Mouse (Mus musculus) retina, embryonic 14.5 days (tissue): ENCODE results near the gene Tmem132c.

Source experiments
- DNase-seq: peaks from one replicate; pipeline ENCODE4 v3.0.0-alpha.2; 2015; ENCODE audit warnings: low spot score

Tmem132c gene

DNA sequence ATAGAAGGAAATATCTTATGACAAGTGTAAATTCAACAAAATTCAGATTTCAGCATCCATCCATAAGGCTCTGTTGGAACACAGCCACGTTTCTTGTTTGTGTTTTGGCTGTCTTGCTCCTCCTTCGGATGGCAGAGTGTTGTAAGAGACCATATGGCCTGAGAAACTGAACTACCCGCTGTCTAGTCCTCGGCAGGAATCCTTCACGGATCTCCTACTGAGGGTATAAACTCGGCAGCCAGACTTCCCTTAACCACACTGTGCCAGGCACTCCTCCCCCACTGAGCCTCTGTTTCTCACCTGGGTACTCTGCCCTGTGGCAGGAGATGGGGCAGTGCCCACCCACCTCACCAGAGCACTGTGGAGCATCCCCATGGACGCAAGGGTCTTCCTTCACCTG, 174.9 kb downstream of the Tmem132c start:
- DNase-seq = no peak

- no peak for DNase-seq
Measured at GRCm38 (mm10) chr5:127423936-127424335, 182.3 kb downstream of the Tmem132c start.

DNA sequence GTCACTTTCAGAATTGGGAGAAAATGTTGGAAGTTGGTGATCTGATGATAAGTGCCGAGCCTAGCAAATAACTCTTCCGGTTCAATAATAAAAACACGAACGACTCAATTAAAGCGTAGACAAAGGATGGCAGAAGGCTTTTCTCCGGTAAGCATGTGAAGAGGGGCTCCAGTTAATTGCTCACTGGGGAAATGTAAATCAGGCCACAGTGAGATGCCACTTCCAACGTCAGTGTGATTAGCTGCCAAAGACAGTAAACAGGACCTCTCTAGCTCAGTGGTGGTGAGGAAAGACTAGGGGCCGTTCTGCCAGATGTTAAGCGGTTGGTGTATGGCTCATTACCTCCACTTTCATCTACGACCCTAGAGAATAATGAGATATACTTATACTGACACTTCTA, 187.5 kb downstream of the Tmem132c start:
- peak; percentile 52 for DNase-seq

DNA sequence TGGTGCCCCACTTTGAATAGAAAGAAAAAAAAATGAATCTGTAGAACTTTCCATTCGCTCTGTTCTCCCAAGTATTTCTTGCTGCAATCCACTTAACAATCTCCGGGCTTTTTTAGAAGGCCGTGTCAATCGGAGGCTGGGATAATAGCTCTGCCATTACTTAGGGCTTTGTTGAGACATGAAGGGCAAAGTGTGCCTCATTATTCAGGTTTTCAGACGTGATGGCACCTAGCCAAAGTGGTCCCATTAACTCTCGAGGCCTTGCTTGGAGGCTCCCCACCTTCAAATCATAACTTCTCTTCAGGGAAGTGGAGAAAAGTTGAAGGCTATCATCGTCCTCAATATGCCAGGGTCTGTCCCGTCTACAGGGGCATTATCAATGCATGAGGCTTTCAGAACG, 190.0 kb downstream of the Tmem132c start:
- DNase-seq = no peak

DNA sequence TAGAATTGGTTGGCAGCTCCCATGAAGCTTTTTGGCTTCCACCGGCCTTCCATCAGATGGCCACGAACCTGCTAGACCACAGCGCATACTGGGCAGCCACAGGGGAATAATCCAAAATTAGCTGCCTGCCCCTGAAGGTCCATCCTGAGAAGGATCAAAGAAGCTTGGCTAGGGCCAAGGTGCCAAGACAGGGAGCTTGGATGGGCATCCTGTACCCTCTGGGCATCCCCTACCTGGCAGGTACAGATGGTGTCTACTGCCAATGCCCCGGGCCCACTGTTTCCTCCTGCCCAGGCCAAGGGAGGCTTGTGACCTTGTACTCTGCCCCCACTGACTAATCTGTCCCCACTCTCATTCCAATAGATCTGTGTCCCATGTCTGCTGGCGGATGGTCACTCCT, 195.2 kb downstream of the Tmem132c start:
- DNase-seq = no peak

DNA sequence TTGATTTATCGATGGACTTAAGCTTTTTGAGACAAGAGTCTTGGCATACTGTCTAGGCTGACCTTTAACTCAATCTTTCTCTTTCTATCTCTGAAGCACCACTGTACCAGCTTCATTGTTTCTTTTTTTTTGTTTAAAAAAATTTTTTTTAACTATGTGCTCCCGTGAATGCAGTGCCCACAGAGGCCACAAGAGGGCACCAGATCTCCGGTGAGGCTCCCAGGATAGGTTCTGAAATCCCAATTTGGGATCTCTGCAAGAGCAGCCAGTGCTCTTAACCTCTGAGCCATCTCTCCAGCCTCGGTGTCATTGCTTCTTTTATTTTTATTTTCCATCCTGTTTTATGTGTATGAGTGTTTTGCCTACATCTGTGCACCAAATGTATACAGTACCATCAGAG, 197.0 kb downstream of the Tmem132c start:
- no peak for DNase-seq

DNA sequence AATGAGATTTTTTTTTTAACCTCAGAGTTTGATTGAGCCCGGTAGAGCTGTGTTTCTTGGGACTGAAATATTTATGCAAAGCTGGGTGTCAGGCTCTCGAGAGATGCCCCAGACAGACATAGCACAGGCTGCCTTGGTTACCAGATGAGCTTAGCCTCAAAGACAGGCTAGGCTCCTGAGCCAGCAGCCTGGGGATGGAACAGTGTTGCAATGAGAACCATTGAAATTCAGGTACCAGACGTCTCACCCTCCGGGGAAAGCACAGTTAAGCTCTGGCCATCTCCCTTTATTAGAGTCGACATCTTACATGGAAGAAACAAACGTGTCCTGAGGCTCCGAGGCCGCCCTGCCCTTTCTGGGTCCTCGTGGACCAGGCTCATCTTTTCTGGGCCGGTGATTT, 200.4 kb downstream of the Tmem132c start:
- DNase-seq = peak; percentile 27

GRCm38 (mm10) chr5:127453580-127453979, 212.0 kb downstream of the Tmem132c start:
- peak; percentile 56 for DNase-seq

DNA sequence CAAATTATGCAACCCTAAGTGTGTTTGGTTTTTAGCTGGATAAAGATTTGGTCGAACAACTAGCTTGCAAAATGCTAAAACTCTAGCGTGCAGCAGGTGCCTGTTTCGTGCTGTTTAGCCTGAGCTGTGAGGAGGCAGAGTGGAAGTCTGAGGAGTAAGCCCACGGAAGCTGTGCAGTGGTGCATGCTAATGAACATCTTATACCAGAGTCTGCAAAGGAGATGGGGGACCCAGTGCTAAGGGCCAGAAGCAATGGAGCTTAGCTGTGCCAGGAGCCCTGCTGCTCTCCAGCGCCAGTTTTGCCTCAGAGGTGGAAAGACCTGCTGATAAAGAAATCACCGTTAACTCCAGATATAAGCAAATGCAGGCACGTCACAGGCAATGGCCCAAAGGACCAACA, 212.5 kb downstream of the Tmem132c start:
- DNase-seq = no peak

DNA sequence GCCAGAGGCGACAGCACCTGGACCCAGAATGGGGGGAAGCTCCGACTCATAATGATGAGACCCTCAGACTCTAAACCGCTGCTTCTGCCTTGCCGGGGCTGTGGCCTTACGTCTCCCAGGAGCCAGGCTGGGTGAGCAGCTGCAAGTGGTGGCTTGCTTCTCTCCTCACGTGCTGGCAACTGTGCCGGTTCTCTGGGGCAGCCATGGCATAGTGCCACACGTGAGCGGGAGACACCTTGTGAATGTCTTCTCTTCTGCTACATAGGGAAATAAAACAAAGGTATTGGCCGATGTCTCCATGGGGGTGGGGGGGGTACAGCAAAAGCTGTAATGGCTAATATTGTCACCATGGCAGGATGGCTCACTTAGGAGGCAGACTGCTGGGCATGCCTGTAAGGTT, 214.5 kb downstream of the Tmem132c start:
- DNase-seq = no peak

DNA sequence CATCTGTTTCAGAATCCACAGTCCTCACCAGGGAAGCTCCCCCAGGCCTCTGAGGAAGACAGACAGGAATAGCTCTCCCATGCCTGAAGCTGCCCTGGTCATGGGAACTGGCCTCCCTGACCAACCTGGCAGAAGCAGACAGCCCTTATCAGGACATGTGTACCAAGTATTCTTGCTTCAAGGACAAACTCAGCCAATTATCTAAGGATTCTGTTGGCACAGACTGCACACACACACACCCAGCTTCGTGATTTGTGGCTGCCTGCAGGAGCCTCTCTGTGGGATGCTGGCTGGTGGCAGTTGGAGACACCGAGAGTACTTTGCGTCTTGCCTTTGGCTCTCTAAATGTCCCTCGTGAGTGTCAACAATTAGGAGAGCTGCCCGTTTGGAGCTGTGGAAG, 226.5 kb downstream of the Tmem132c start:
- no peak for DNase-seq

GRCm38 (mm10) chr5:127470351-127470750, 228.7 kb downstream of the Tmem132c start:
- DNase-seq = no peak

GRCm38 (mm10) chr5:127471902-127472301, 230.3 kb downstream of the Tmem132c start:
- DNase-seq = no peak

- no peak for DNase-seq
Measured at GRCm38 (mm10) chr5:127473706-127474105, 232.1 kb downstream of the Tmem132c start.

- DNase-seq = no peak
Measured at GRCm38 (mm10) chr5:127474856-127475255, 233.2 kb downstream of the Tmem132c start.

GRCm38 (mm10) chr5:127477790-127478189, 236.2 kb downstream of the Tmem132c start:
- no peak for DNase-seq

- DNase-seq = no peak
Measured at GRCm38 (mm10) chr5:127478322-127478721, 236.7 kb downstream of the Tmem132c start.

GRCm38 (mm10) chr5:127480931-127481330, 239.3 kb downstream of the Tmem132c start:
- DNase-seq = no peak

DNA sequence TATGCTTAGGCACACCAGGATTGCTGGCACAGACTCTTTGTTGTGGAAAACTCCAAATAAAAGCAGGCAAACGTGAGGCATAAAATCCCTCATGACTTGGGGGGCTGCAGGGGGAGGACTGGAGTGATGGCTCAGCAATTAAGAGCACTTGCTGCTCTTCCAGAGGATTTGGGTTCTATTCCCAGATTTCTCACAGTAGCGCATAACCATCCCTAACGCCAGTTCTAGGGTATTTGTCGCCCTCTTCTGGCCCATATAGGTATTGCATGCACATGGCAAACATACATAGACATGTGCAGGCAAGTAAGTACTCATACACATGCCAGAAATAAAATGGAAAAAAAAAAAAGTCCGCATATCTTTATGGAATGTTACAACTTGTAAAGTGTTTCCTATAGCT, 239.8 kb downstream of the Tmem132c start:
- peak; percentile 73 for DNase-seq

- no peak for DNase-seq
Measured at GRCm38 (mm10) chr5:127482342-127482741, 240.7 kb downstream of the Tmem132c start.

DNA sequence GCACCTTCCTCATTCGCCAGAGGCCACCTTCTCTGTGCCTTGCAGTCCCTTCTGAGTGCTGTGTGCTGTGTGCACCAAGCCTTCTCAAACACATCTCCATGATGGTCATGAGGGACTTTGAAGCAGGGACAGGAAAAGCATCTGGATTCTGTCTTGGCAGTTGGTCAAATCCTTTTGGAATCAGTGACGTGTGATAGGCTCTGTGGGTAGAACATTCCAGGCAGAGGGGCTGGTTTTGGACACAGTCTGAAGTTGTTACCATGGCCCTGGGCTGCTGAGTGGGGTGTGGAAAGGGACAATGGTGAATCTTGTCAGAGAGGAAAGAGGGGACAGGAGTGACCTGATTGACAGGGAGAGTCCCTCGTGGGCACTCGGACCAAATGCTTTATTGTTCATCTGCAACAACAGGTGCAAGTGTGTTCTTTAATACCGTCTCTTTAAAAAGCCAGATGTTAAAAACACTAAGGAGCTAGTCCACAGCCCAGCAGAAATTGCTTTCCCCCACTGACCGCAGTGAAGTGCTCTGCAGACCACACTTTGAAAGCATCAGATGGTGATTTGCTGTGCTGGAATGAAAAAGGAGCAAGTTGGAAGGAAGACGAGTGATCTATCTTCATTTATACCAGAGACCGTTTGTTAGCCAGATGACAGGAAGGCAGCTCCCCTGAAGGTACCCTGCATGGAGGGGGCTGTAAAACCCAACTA, 242.5 kb downstream of the Tmem132c start:
- DNase-seq = no peak

GRCm38 (mm10) chr5:127484813-127485486, 243.3 kb downstream of the Tmem132c start:
- no peak for DNase-seq

DNA sequence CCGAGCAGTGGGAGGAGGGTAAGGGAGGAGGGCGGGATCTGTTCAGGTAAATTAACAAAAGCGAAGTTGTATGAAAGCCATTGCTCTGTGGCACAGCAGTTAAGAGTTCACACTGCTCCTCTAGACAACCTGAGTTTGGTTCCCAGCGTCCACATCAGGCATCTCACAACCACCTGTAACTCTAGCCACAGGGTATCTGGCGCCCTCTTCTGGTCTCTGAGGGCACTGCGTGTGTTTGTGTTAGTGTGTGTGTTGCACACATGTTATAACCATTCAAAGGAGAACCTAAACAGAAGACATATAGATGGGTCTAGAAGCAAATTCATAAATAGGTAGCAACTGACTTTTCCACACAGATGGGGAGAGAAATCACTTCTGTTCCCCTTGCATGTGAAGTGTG, 245.6 kb downstream of the Tmem132c start:
- DNase-seq = no peak

- DNase-seq = no peak
Measured at GRCm38 (mm10) chr5:127488666-127489065, 247.1 kb downstream of the Tmem132c start.
